Mouse (Mus musculus) embryo, embryonic 11.5 days (tissue): ENCODE data around the gene Rasa2.
A peak's percentile ranks its signal among the peaks of the same experiment; 100 is the strongest.

ENCODE experiments used
- DNase-seq: peaks from one replicate; pipeline ENCODE4 v3.0.0-alpha.2; 2012; ENCODE audit warnings: low read depth, low spot score

The Rasa2 gene

DNA sequence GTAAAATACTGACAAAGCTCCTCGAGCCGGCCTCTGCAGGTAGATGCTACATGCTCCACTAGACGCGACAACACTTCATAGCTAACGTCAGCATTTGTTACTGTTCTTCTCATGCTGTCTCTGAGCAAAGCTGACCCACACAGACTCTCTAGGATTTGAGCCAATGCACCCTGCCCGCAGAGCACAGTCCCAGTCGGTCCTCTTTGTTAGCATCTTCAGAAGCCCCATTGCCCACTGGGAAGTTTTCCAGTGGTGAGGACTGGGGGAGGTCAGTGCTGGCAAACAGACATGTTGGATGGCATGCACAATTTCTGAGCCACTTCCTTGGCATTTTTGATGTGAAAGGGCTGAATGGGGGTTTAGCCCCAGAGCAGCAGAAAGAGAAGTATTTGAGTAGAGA lies 8.0 kb upstream of the Rasa2 start:
- no peak for DNase-seq

DNA sequence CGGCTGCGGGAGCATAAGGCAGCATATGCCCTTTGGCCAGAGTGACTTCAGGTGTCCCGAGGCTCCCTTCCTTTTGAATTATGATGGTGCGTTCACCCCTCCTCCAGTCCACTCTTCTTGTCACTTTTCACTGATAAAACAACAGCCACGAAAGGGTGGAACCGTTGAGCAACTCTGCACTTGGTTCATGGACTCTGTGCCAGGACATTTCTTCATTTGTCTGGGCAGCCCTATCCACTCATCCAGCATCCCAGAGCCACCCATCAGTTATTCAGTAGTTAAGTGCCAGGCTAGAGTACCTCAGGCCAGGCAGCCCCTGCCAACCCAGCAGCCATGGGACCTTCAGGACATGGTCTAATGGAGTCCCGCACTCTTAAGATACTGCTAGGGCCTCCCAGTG lies 7.1 kb upstream of the Rasa2 start:
- DNase-seq = no peak

DNA sequence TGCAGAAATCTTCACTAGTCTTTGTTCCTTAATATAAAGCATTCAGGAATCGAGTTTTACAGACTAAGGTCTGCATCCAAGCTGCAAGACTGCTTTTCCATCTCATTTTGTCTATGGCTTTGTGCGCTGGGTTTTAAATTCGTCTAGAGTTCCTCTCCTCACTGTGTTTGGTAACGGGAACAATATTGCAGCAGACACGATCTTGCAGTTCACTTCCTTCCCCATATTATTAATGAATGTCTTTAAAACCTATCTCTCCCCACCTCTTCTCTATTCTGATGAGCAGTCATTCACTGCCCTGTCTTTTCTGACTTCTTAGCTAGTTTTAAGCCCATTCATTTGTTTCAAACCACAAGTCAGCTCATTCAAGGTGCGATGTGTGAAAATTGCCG lies 5.7 kb upstream of the Rasa2 start:
- DNase-seq = no peak

- DNase-seq = no peak
These were observed 5.2 kb upstream of the Rasa2 start for GRCm38 (mm10) chr9:96636423-96637156.

- DNase-seq = no peak
These were observed 4.5 kb upstream of the Rasa2 start for GRCm38 (mm10) chr9:96635899-96636298.

GRCm38 (mm10) chr9:96635176-96635575 lies 3.8 kb upstream of the Rasa2 start:
- DNase-seq = no peak

DNA sequence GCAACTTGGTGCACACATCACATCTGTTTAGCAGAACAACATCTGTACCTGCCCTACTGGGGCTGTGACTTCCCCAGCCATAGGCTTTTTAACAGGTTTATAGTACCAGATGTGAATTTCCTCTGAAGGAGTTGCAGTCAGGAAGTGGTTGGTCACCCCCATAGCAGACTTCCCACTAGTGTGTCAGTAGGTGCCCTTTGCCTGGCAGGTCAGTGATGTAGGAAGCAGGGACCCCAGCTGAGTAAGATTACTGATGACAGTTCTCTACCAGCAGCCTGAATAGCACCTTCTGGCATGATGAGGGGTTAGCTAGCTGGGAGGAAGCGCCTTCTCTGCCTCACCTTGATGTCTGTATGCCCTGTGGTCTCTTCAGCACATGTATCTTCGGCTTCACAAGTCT lies 2.4 kb upstream of the Rasa2 start:
- no peak for DNase-seq

DNA sequence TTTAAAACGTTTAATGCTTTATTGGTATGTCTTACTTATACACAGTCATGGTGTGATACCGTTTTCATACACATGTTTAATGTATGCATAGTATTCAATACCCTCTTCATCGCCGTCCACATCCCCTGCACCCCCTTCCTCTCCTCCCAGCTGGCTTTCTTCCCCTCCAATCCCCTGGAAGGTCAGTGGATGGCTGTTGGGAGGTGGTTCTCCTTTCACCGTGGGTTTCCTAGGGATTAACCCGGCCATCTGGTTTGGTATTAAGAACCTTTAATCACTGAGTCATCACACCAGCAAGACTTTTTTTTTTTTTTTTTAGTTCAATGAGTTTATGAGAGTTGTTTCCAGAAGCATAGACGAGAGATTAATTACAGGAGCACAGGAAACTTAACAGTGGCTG lies 1.3 kb upstream of the Rasa2 start:
- no peak for DNase-seq

- DNase-seq = no peak
These were observed 765 bp upstream of the Rasa2 start for GRCm38 (mm10) chr9:96632073-96632690.

DNA sequence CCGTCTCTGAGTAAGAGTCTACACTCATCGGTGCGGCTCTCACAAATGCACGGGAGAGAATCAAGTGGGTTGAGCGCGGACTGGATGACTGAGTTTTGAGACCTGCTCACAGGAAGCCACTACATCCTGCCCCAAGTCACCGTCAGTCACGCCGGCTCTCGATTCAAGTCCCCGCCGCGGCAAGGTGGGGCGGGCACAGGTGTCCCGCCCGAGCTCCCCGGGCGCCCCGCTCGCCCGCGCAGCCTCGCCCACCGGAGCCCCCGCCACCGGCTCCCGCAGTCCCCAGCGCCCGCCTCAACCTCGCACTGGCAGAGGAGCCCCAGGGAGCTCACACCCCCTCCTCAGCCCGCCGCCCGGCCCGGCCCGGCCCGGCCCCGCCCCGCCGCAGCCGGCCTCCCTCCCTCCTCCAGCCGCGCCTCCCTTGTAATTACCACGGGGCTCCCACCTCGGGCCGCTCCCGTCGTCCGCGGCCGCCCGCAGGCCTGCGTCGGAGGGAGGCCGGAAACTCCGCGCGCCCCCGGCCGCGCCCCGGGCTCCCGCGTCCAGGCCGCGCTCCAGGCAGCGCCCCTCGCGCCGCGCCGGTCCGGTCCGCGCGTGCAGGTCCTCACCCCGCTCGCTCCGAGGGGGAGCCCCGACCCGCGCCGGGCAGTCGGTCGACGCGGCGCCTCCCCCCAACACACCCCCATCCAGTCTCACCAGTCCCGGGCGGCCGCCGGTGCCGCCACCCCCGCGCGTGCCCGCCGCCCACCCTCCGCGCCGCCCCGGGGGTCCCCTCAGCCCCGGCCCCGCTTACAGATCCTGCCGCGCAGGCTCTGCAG lies 637 bp downstream of the Rasa2 start:
- DNase-seq = peak; percentile 46

- DNase-seq = no peak
These were observed 2.3 kb downstream of the Rasa2 start for GRCm38 (mm10) chr9:96629151-96629550.

DNA sequence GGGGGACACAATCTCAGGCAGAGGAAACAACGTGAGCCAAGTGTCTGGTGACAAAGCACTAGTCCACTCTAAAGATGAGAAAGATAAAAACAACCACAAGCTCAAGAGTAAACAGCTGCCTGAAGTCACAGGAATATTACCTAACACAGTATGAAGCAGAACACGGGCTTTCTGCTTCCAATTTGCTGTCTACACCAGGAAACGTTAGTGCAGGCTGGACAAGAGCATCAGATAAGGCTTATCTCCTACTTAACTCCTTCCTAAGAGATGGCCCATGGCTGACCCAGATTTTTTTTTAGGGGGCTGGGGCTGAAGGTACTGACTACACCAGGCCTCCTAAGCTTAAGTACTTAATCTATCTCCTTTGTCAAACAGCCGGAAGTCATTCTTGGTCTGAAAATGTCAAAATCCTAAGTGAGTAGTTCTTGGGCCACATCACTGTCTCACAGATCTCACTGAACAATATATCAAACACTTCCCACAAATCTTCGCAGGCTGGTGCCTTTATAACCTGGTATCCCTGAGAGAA lies 3.8 kb downstream of the Rasa2 start:
- DNase-seq = no peak

DNA sequence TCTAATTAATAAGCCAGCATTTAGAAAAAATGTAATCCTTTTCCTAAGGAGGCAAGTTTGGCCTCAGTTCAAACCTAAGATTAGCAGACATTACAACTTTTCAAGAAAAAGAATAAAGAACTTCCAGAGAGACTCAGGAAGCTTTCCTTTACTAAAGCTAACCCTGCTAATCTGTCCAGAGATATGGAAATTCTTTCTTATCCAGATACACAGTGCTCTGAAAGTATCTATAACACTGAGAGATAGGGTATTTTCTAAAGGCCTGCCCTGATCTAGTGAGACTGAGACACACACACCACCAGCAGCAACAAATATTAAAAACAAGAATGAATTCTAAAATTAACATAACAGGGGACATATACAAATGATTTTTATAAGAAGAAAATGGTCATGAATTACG lies 4.4 kb downstream of the Rasa2 start:
- DNase-seq = no peak

GRCm38 (mm10) chr9:96618448-96619176 lies 12.8 kb downstream of the Rasa2 start:
- DNase-seq = no peak

GRCm38 (mm10) chr9:96612297-96612696 lies 19.1 kb downstream of the Rasa2 start:
- DNase-seq = no peak

GRCm38 (mm10) chr9:96611693-96612293 lies 19.6 kb downstream of the Rasa2 start:
- DNase-seq = no peak

GRCm38 (mm10) chr9:96610813-96611212 lies 20.6 kb downstream of the Rasa2 start:
- no peak for DNase-seq

- no peak for DNase-seq
These were observed 28.0 kb downstream of the Rasa2 start for GRCm38 (mm10) chr9:96603416-96603815.

DNA sequence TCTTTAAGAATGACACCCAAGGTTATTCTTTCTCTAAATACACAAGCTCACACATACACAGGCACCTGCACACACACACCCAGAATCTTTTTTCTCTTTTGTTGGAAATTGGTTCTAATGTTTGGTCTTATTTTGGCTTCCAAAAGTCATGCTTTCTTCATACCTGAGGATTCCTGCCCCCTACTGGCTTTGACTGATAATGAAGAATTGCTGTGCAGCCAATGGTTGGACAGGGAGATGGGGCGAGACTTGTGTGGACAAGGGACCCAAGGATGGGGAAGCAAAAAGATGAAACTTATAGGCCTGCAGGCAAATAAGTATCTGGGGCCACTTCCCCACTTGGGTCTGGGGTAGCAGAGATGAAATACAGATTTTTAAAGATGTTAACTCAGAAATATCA lies 33.5 kb downstream of the Rasa2 start:
- no peak for DNase-seq

DNA sequence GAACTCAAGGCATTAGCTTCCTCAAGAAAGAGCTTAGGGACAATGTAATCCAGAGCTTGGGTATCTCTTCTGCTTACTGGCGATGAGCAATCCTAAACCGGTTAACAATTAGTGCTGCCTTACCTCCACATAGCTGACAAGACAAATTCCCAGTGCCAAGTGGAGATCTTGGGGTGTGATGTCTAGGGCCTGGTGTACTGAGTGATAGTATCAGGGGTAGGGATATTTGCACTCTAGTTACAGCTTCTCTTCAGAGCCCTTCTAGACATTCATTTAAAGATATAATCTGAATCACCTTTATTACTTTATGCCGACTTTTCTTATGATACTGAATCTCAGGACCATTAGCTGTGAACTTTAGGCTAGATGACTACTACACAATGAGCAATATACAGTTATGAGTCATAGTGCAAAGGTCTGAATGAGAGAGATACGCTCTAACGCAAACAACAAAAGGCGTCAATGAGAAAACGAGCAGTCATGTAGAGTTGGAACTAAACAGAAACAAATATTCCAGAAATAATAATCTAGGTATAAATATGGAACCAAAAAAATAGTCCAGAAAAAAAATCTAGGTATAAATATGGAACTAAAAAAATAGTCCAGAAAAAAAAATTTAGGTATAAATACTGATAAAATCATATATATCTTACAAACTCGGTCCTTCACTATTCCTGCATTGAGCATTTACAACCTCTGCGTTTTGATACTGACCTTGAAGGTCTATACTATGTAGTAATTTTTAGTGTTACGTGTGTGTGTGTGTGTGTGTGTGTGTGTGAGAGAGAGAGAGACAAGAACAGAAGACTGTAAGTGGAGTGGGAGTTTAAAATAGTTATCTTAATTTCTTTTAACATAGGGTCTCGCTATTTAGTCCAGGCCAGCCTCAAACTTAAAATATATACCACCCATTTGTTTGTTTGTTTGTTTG lies 38.5 kb downstream of the Rasa2 start:
- DNase-seq = no peak
